Mouse (Mus musculus): ENCODE results near the gene Ddx39. TPM values are rescaled to one million over a fixed set of nuclear protein-coding genes. Genes with fewer than 3 reads are reported as not detected.

Ddx39 gene
- polyA plus RNA-seq, 1 experiment: 24.0 TPM

GRCm38 (mm10) chr8:83740976-83741741 is 26.2 kb downstream of the Ddx39 start, which contains the start of gene Adgre5:
Gene Adgre5 (minus strand): TSS chr8:83741326.
- Histone ChIP-seq H3K4me1 (ENCODE audit: control insufficient read depth, insufficient read depth, low read length) (peaks cover 3% of the 10 kb centered on the region), H3K4me3 (replicated peaks; ENCODE audit: extremely low read depth, low read depth, low read length) (peak within 1 kb of the TSS; percentile 83)
- TF ChIP-seq CTCF (IDR thresholded peaks at IDR 0.05; ENCODE audit: insufficient read depth, low read length) (no peak), POLR2A (IDR thresholded peaks at IDR 0.05; ENCODE audit: borderline replicate concordance, extremely low read depth, low read depth, low read length) (peak; percentile 87)
- WGBS: 2% methylated on average over 56 of the region's 56 CpGs
- peak; percentile 77 for DNase-seq

- Histone ChIP-seq H3K4me1 (ENCODE audit: control insufficient read depth, insufficient read depth, low read length) (peaks cover 3% of the 10 kb centered on the region), H3K4me3 (replicated peaks; ENCODE audit: extremely low read depth, low read depth, low read length) (peak overlapping the region; percentile 67)
- DNase-seq: no peak
- peak; percentile 28; the same call in 1 of the 2 replicates for TF ChIP-seq POLR2A (IDR thresholded peaks at IDR 0.05; ENCODE audit: borderline replicate concordance, extremely low read depth, low read depth, low read length)
- TF ChIP-seq CTCF (IDR thresholded peaks at IDR 0.05; ENCODE audit: insufficient read depth, low read length): no peak
- WGBS: 42% methylated on average over 19 of the region's 19 CpGs
These were observed 27.1 kb downstream of the Ddx39 start for GRCm38 (mm10) chr8:83741849-83742655.

GRCm38 (mm10) chr8:83742968-83743367 is 28.0 kb downstream of the Ddx39 start:
- H3K4me3 ChIP-seq (replicated peaks; ENCODE audit: extremely low read depth, low read depth, low read length): no peak overlapping the region
- no peak for TF ChIP-seq POLR2A (IDR thresholded peaks at IDR 0.05; ENCODE audit: borderline replicate concordance, extremely low read depth, low read depth, low read length)
- TF ChIP-seq CTCF (IDR thresholded peaks at IDR 0.05; ENCODE audit: insufficient read depth, low read length): no peak
- WGBS: 78% methylated on average over 6 of the region's 6 CpGs

GRCm38 (mm10) chr8:83744070-83744469 is 29.1 kb downstream of the Ddx39 start:
- whole genome bisulfite sequencing: 90% methylated on average over 4 of the region's 4 CpGs
- no peak for DNase-seq
- Histone ChIP-seq H3K4me3 (replicated peaks; ENCODE audit: extremely low read depth, low read depth, low read length) (no peak overlapping the region), H3K4me1 (ENCODE audit: control insufficient read depth, insufficient read depth, low read length) (peaks cover 9% of the 10 kb centered on the region)
- TF ChIP-seq CTCF (IDR thresholded peaks at IDR 0.05; ENCODE audit: insufficient read depth, low read length): no peak
- no peak for TF ChIP-seq POLR2A (IDR thresholded peaks at IDR 0.05; ENCODE audit: borderline replicate concordance, extremely low read depth, low read depth, low read length)

More at GRCm38 (mm10) chr8:83742968-83743367, 28.0 kb downstream of the Ddx39 start:
- peaks cover 3% of the 10 kb centered on the region for H3K4me1 ChIP-seq (ENCODE audit: control insufficient read depth, insufficient read depth, low read length)
- no peak for DNase-seq

GRCm38 (mm10) chr8:83747661-83748346 is 32.8 kb downstream of the Ddx39 start:
- WGBS: 1% methylated on average over 28 of the region's 28 CpGs

GRCm38 (mm10) chr8:83748708-83749107 is 33.7 kb downstream of the Ddx39 start:
- no peak for DNase-seq
- Histone ChIP-seq H3K4me3 (replicated peaks; ENCODE audit: extremely low read depth, low read depth, low read length) (no peak overlapping the region), H3K4me1 (ENCODE audit: control insufficient read depth, insufficient read depth, low read length) (peaks cover 14% of the 10 kb centered on the region)
- 28% methylated on average over 3 of the region's 3 CpGs for WGBS
- TF ChIP-seq CTCF (IDR thresholded peaks at IDR 0.05; ENCODE audit: insufficient read depth, low read length) (no peak), POLR2A (IDR thresholded peaks at IDR 0.05; ENCODE audit: borderline replicate concordance, extremely low read depth, low read depth, low read length) (peak; percentile 48; the same call in 1 of the 2 replicates)

More at GRCm38 (mm10) chr8:83747661-83748346, 32.8 kb downstream of the Ddx39 start:
- TF ChIP-seq POLR2A (IDR thresholded peaks at IDR 0.05; ENCODE audit: borderline replicate concordance, extremely low read depth, low read depth, low read length) (peak; percentile 69; the same call in 1 of the 2 replicates), CTCF (IDR thresholded peaks at IDR 0.05; ENCODE audit: insufficient read depth, low read length) (no peak)
- Histone ChIP-seq H3K4me3 (replicated peaks; ENCODE audit: extremely low read depth, low read depth, low read length) (peak overlapping the region; percentile 1), H3K4me1 (ENCODE audit: control insufficient read depth, insufficient read depth, low read length) (peaks cover 14% of the 10 kb centered on the region)
- peak; percentile 67 for DNase-seq

GRCm38 (mm10) chr8:83749265-83749664 is 34.3 kb downstream of the Ddx39 start:
- TF ChIP-seq POLR2A (IDR thresholded peaks at IDR 0.05; ENCODE audit: borderline replicate concordance, extremely low read depth, low read depth, low read length) (no peak), CTCF (IDR thresholded peaks at IDR 0.05; ENCODE audit: insufficient read depth, low read length) (no peak)
- Histone ChIP-seq H3K4me3 (replicated peaks; ENCODE audit: extremely low read depth, low read depth, low read length) (no peak overlapping the region), H3K4me1 (ENCODE audit: control insufficient read depth, insufficient read depth, low read length) (peaks cover 14% of the 10 kb centered on the region)
- WGBS: 47% methylated on average over 9 of the region's 9 CpGs
- DNase-seq: no peak

GRCm38 (mm10) chr8:83754149-83754548 is 39.2 kb downstream of the Ddx39 start:
- 62% methylated on average over 2 of the region's 3 CpGs for WGBS

GRCm38 (mm10) chr8:83756273-83756672 is 41.3 kb downstream of the Ddx39 start:
- WGBS: 99% methylated on average over 3 of the region's 3 CpGs
- Histone ChIP-seq H3K4me3 (replicated peaks; ENCODE audit: extremely low read depth, low read depth, low read length) (no peak overlapping the region), H3K4me1 (ENCODE audit: control insufficient read depth, insufficient read depth, low read length) (peaks cover 5% of the 10 kb centered on the region; the same call in 1 of the 2 replicates)
- DNase-seq: no peak
- TF ChIP-seq CTCF (IDR thresholded peaks at IDR 0.05; ENCODE audit: insufficient read depth, low read length) (no peak), POLR2A (IDR thresholded peaks at IDR 0.05; ENCODE audit: borderline replicate concordance, extremely low read depth, low read depth, low read length) (no peak)

More at GRCm38 (mm10) chr8:83754149-83754548, 39.2 kb downstream of the Ddx39 start:
- TF ChIP-seq CTCF (IDR thresholded peaks at IDR 0.05; ENCODE audit: insufficient read depth, low read length): peak; percentile 18; the same call in 1 of the 2 replicates
- TF ChIP-seq POLR2A (IDR thresholded peaks at IDR 0.05; ENCODE audit: borderline replicate concordance, extremely low read depth, low read depth, low read length): no peak
- no peak for DNase-seq
- no peak overlapping the region for H3K4me3 ChIP-seq (replicated peaks; ENCODE audit: extremely low read depth, low read depth, low read length)
- peaks cover 11% of the 10 kb centered on the region for H3K4me1 ChIP-seq (ENCODE audit: control insufficient read depth, insufficient read depth, low read length)

Measured in lung, adult 2 months (tissue).